In the genomic region with DNA sequence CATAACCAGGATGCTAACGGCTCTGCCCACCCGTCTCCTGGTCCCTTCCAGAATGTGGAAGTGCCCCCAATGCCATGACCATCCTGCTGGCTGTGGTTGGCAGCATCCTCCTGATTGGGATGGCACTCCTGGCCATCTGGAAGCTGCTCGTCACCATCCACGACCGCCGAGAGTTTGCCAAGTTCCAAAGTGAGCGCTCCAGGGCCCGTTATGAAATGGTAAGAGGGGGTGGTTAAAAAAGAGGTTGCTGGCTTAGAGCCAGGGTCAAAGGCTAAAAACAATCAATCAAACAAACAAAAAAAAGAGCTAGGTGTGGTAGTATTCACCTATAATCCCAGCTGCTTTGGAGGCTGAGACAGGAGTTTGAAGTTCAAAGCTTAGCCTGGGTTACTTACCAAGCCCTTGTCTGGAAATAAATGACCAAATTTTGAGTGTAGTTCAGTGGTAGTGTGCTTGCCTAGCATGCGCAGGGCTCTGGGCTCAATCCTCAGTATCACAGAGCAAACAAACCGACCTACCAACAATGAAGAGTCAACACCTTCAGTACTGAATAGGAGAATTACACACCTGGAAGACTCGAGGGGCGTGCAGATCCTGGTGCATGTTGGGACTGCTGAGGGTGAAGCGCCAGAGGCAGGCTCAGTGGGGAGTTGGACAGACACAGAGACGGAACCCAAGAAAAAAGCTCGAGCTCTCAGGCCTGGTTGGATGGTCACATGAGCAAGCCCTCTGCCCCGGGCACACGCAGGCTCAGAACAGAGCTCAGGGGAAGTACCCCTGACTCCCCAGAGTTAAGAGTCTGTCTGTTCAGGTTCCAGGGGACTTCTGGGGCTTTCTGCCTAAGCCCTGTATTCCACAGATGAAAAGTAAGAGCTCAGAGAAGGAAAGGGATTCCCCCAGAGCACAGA, we compare ENCODE assay signal across 16 mouse cellular contexts. TPM values are rescaled to one million over a fixed set of nuclear protein-coding genes. Genes with fewer than 3 reads are reported as not detected.
DNase-seq lines count a peak whose midpoint lies in the region; ATAC-seq lines count a peak whose summit lies in the region.
"Had no signal": no experiment of that assay in that cellular context is flagged by ENCODE, and none has a peak within 500 bp of the region (broad histone marks: within the 10 kb centered on the region; RNA-seq: fewer than 3 reads in every experiment).

No protein-coding gene starts in this region.

- ATAC-seq in embryonic facial prominence, embryonic 13.5 days (ENCODE audit: insufficient number of reproducible peaks, insufficient read depth, low FRiP score, low TSS enrichment, low read depth), result no peak
- peak; percentile 70 for ATAC-seq in stomach, embryonic 14.5 days (ENCODE audit: insufficient number of reproducible peaks, insufficient read depth, low FRiP score, low read depth)
- ATAC-seq: forebrain, embryonic 14.5 days; hindbrain, postnatal 0 days; Patski had no signal

- peak overlapping the region; percentile 52; the same call in 1 of the 2 replicates for H3K9ac ChIP-seq in embryonic facial prominence, embryonic 13.5 days
- no peak overlapping the region for H3K9ac ChIP-seq in stomach, embryonic 14.5 days (replicated peaks; ENCODE audit: low read depth, low read length)
- H3K9ac ChIP-seq: limb, embryonic 15.5 days had no signal

- H3K9me3 ChIP-seq in embryonic facial prominence, embryonic 13.5 days, result no peaks in the 10 kb centered on the region
- H3K9me3 ChIP-seq in stomach, embryonic 14.5 days (ENCODE audit: control insufficient read depth, low read depth, low read length), result no peaks in the 10 kb centered on the region
- H3K9me3 ChIP-seq: limb, embryonic 15.5 days had no signal

- H3K4me3 ChIP-seq in embryonic facial prominence, embryonic 13.5 days, result no peak overlapping the region
- no peak overlapping the region for H3K4me3 ChIP-seq in stomach, embryonic 14.5 days (ENCODE audit: low read depth, low read length)
- H3K4me3 ChIP-seq: heart, adult 2 months; limb, embryonic 15.5 days had no signal

- peaks cover 56% of the 10 kb centered on the region for H3K4me1 ChIP-seq in embryonic facial prominence, embryonic 13.5 days
- peaks cover 14% of the 10 kb centered on the region; the same call in 1 of the 2 replicates for H3K4me1 ChIP-seq in stomach, embryonic 14.5 days (ENCODE audit: control insufficient read depth, insufficient read depth, low read length)

- 78% methylated on average over 17 of the region's 17 CpGs for WGBS in embryonic facial prominence, embryonic 13.5 days
- 66% methylated on average over 17 of the region's 17 CpGs for WGBS in stomach, embryonic 14.5 days

- peaks cover 58% of the 10 kb centered on the region for H3K36me3 ChIP-seq in embryonic facial prominence, embryonic 13.5 days
- H3K36me3 ChIP-seq in stomach, embryonic 14.5 days (ENCODE audit: control insufficient read depth, insufficient read depth, low read length), result peaks cover 2% of the 10 kb centered on the region; the same call in 1 of the 2 replicates

- H3K4me2 ChIP-seq in embryonic facial prominence, embryonic 13.5 days, result no peak overlapping the region
- no peak overlapping the region for H3K4me2 ChIP-seq in stomach, embryonic 14.5 days (replicated peaks; ENCODE audit: low read depth, low read length)
- H3K4me2 ChIP-seq: limb, embryonic 15.5 days had no signal

- H3K27ac ChIP-seq in embryonic facial prominence, embryonic 13.5 days, result peak overlapping the region; percentile 74
- peak overlapping the region; percentile 75; the same call in 1 of the 2 replicates for H3K27ac ChIP-seq in stomach, embryonic 14.5 days (ENCODE audit: low read length)
- H3K27ac ChIP-seq: heart, adult 2 months; hindbrain, postnatal 0 days; limb, embryonic 15.5 days; macrophage had no signal

- DNase-seq in cerebellum, postnatal 10 days, result peak; percentile 42 to 67
- no peak for DNase-seq in cerebellum, adult 11 months
- peak; percentile 85 for DNase-seq in kidney, adult 9 months
- DNase-seq in kidney, postnatal 4 days, result no peak
- DNase-seq in embryo, embryonic 11 days, result no peak
- no peak for DNase-seq in right cerebral cortex, postnatal 4 days
- DNase-seq: heart, adult 2 months; midbrain, embryonic 14.5 days; right cerebral cortex, adult 18-20 months had no signal

- no peaks in the 10 kb centered on the region for H3K27me3 ChIP-seq in embryonic facial prominence, embryonic 13.5 days
- no peaks in the 10 kb centered on the region for H3K27me3 ChIP-seq in stomach, embryonic 14.5 days (ENCODE audit: control insufficient read depth, insufficient read depth, low read length)
- H3K27me3 ChIP-seq: limb, embryonic 15.5 days; Patski had no signal

RNA-seq across cellular contexts. Expression of a gene that starts 18.9 kb away (rescaled TPM):
- 57.4 and 62.5 TPM in 2 replicates for polyA plus RNA-seq in embryonic facial prominence, embryonic 13.5 days (2015; fragmentation: Nextera tagmentation; extraction: Ambion mirVana)
- polyA plus RNA-seq in stomach, embryonic 14.5 days (2014; fragmentation: Nextera tagmentation; extraction: Ambion mirVana), result 62.9 and 65.7 TPM in 2 replicates

Comparison
In these comparisons a context has a peak if more than half of its experiments do, and no peak if none do; other contexts are left out.
1. DNase-seq: peak in cerebellum, postnatal 10 days (2 of 2) and kidney, adult 9 months (single experiment); none in cerebellum, adult 11 months (single experiment), kidney, postnatal 4 days (0 of 2), embryo, embryonic 11 days (single experiment) and right cerebral cortex, postnatal 4 days (single experiment).